Mouse (Mus musculus) MEL (cell line): ENCODE data around the gene Trim75.
A peak's percentile ranks its signal among the peaks of the same experiment; 100 is the strongest.

Experiments used
- BHLHE40 ChIP-seq: IDR thresholded peaks from 2 replicates; pipeline ENCODE4 v1.6.1; 2012; ENCODE audit warnings: low read depth, mild to moderate bottlenecking, inconsistent platforms, low read length, improper control_type of control experiment, borderline replicate concordance
- CTCF ChIP-seq, 3 experiments: IDR thresholded peaks in 2 of 3; conservative IDR thresholded peaks in 1 of 3; 2 replicates each; pipeline ENCODE4 v1.5.1; 2011 to 2012; ENCODE audit warnings: low read length in 3 of 3, low read depth in 2 of 3, mild to moderate bottlenecking in 2 of 3, improper control_type of control experiment in 1 of 3, inconsistent platforms in 1 of 3, mixed read lengths in 1 of 3, moderate library complexity in 1 of 3; ENCODE audit not compliant: control insufficient read depth in 1 of 3, insufficient read depth in 1 of 3, poor library complexity in 1 of 3, severe bottlenecking in 1 of 3
- EP300 ChIP-seq, 2 experiments: IDR thresholded peaks; 2 replicates each; pipeline ENCODE4 v1.6.1; 2011; ENCODE audit warnings: improper control_type of control experiment in 2 of 2, low read length in 2 of 2, low read depth in 1 of 2, mild to moderate bottlenecking in 1 of 2
- ETS1 ChIP-seq: IDR thresholded peaks from 2 replicates; pipeline ENCODE4 v1.6.1; 2012; ENCODE audit warnings: low read depth, mild to moderate bottlenecking, inconsistent platforms, low read length, improper control_type of control experiment, moderate library complexity
- MAZ ChIP-seq: IDR thresholded peaks from 2 replicates; pipeline ENCODE4 v1.6.1; 2012; ENCODE audit warnings: low read depth, mild to moderate bottlenecking, inconsistent platforms, low read length, improper control_type of control experiment
- SIN3A ChIP-seq: IDR thresholded peaks from 2 replicates; pipeline ENCODE4 v1.6.1; 2012; ENCODE audit warnings: low read length, improper control_type of control experiment, inconsistent platforms
- SMC3 ChIP-seq: IDR thresholded peaks from 2 replicates; pipeline ENCODE4 v1.6.1; 2011; ENCODE audit warnings: low read depth, low read length, improper control_type of control experiment
- TAL1 ChIP-seq: IDR thresholded peaks from 2 replicates; pipeline ENCODE4 v1.6.1; 2012; ENCODE audit warnings: mild to moderate bottlenecking, inconsistent platforms, low read length, moderate library complexity, mixed read lengths
- TBP ChIP-seq: IDR thresholded peaks from 2 replicates; pipeline ENCODE4 v1.8.0; 2011; ENCODE audit warnings: low read depth, low read length, improper control_type of control experiment
- TCF12 ChIP-seq: IDR thresholded peaks from 2 replicates; pipeline ENCODE4 v1.6.1; 2014; ENCODE audit warnings: low read depth, mild to moderate bottlenecking, inconsistent platforms, low read length, improper control_type of control experiment, moderate library complexity
- USF1 ChIP-seq: IDR thresholded peaks from 2 replicates; pipeline ENCODE4 v1.6.1; 2014; ENCODE audit warnings: low read depth, mild to moderate bottlenecking, inconsistent platforms, low read length, improper control_type of control experiment, moderate library complexity

DNA sequence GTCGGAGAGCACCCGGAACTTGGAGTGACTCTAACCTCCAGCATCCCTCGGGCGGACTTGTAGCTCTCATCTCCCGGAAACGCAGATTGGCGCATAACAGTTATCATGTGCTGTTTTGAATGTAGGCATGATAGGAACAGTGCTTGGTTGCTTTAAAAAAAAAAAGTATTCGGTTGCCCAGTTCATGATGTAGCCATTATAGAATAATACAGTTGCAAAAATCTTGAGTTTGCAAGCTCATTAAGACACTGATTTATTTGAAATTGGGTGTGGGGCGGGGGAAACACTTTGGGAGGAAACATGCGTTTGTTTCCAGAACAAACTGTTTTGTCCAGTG is 40.0 kb downstream of the Trim75 start:
- TF ChIP-seq EP300 (IDR thresholded peaks at IDR 0.05; ENCODE audit: low read depth in 1 of 2, low read length in 2 of 2) (no peak), USF1 (no peak), CTCF (IDR thresholded peaks at IDR 0.05 in 2 of 3, conservative IDR thresholded peaks at IDR 0.05 in 1 of 3; ENCODE audit: control insufficient read depth in 1 of 3, insufficient read depth in 1 of 3, low read depth in 2 of 3, low read length in 3 of 3, poor library complexity in 1 of 3, severe bottlenecking in 1 of 3) (no peak), SMC3 (no peak), SIN3A (0 out of 2 replicates have a peak, but pooled peaks have one; percentile 1), ETS1 (no peak), BHLHE40 (no peak), TAL1 (no peak), MAZ (no peak), TBP (no peak), TCF12 (no peak)
